Mouse (Mus musculus): Measurements from ENCODE around the gene Creg2. TPM values are rescaled to one million over a fixed set of nuclear protein-coding genes. Genes with fewer than 3 reads are reported as not detected.

The Creg2 gene
- polyA plus RNA-seq, 1 experiment from 2014 or later = 0.11 TPM

DNA sequence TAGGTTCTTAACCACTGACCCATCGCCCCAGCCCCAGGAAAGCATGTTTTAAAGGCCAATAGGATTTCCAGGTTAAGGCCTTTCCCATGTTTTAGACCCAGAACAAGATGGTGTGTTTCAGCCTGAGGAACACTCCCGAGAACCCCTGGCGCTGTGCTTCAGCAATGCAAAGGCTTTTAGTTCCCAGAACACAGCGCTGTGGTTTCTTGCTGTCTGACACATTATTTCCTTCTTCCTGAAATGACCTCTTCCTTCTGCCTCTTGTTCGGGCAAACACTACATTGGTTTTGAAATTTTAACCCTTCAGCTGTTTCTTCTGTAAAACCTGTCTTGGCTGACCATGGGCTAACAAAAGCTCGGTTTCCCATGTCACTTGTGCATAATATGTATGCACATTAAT lies 72.1 kb downstream of the Creg2 start:
- peak overlapping the region; percentile 97 for H3K27ac ChIP-seq (ENCODE audit: low read length)
- H3K4me1 ChIP-seq (ENCODE audit: insufficient read depth, low read depth, low read length) = peaks cover 9% of the 10 kb centered on the region; the same call in 1 of the 2 replicates
- ATAC-seq (no peak), DNase-seq (ENCODE audit: low spot score) (peak; percentile 76)
- no peaks in the 10 kb centered on the region for H3K27me3 ChIP-seq (replicated peaks; ENCODE audit: insufficient read depth, low read length)
- TF ChIP-seq CTCF (IDR thresholded peaks at IDR 0.05) (no peak), EP300 (IDR thresholded peaks at IDR 0.05) (no peak)
- H3K36me3 ChIP-seq (ENCODE audit: insufficient read depth, low read length) = no peaks in the 10 kb centered on the region
- WGBS = 51% methylated on average over 6 of the region's 6 CpGs
- no peak overlapping the region for H3K4me2 ChIP-seq (replicated peaks; ENCODE audit: low read depth, low read length)
- H3K9me3 ChIP-seq (ENCODE audit: low read length) = no peaks in the 10 kb centered on the region
- H3K9ac ChIP-seq (replicated peaks; ENCODE audit: low read depth) = no peak overlapping the region
- no peak overlapping the region for H3K4me3 ChIP-seq (ENCODE audit: low read depth, low read length)

DNA sequence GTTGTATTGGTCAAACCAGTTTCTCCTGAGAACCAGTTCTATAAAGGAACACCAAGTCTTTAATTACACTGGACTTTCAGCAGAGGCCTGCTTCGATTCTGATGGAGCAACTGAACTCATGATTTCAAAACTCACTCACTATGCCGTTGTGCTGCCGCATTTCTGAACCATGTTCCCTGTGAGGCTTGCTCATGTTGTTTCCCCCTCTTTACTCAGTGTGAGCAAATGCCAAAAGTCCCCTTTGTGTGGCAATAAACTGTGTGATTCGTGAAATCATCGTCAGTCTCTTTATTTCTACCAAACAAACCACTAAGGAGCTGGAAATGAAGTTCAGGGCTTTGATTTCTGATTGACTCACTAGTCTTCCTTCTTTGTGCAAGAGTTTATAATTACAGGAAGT lies 72.8 kb downstream of the Creg2 start:
- 58% methylated on average over 5 of the region's 5 CpGs for WGBS
- no peak for TF ChIP-seq EP300 (IDR thresholded peaks at IDR 0.05)
- peak; percentile 82 for DNase-seq (ENCODE audit: low spot score)
- Histone ChIP-seq H3K4me2 (replicated peaks; ENCODE audit: low read depth, low read length) (no peak overlapping the region), H3K4me3 (ENCODE audit: low read depth, low read length) (no peak overlapping the region), H3K4me1 (ENCODE audit: insufficient read depth, low read depth, low read length) (peaks cover 9% of the 10 kb centered on the region; the same call in 1 of the 2 replicates), H3K36me3 (ENCODE audit: insufficient read depth, low read length) (no peaks in the 10 kb centered on the region), H3K27me3 (replicated peaks; ENCODE audit: insufficient read depth, low read length) (no peaks in the 10 kb centered on the region), H3K9me3 (ENCODE audit: low read length) (no peaks in the 10 kb centered on the region), H3K9ac (replicated peaks; ENCODE audit: low read depth) (no peak overlapping the region), H3K27ac (ENCODE audit: low read length) (peak overlapping the region; percentile 97)
- no peak for ATAC-seq

DNA sequence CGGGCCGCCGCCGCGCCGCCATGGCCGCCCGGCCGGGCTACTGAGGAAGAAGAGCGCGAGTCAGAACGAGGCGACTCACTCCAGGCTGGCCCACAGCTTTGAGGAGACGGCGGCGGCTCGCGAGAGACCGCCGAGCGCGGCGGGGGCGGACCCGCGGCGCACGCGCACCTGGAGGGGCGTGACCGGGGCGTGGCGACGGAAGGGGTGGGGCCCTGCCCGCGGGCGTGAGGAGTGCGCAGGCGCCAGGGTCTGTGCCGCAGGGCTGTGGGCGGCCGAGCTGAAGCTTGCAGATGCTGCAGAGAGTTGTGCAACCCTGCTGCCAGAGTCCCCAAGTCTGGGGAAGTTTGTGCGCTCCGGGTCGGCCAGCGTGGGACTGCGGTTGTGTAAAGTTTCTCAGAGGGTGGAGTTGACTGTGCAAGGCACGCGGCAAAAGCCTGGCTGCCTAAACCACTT lies 74.0 kb downstream of the Creg2 start, which contains the start of gene Rnf149:
Rnf149 (minus strand) TSS at position 153 of the 453 bp plus-strand sequence.
- ATAC-seq (peak; percentile 97), DNase-seq (ENCODE audit: low spot score) (peak; percentile 98)
- Histone ChIP-seq H3K4me2 (replicated peaks; ENCODE audit: low read depth, low read length) (peak within 1 kb of the TSS; percentile 90), H3K4me3 (ENCODE audit: low read depth, low read length) (peak within 1 kb of the TSS; percentile 90), H3K9me3 (ENCODE audit: low read length) (no peaks in the 10 kb centered on the region), H3K4me1 (ENCODE audit: insufficient read depth, low read depth, low read length) (peaks cover 9% of the 10 kb centered on the region; the same call in 1 of the 2 replicates), H3K36me3 (ENCODE audit: insufficient read depth, low read length) (no peaks in the 10 kb centered on the region), H3K27ac (ENCODE audit: low read length) (peak within 1 kb of the TSS; percentile 97), H3K9ac (replicated peaks; ENCODE audit: low read depth) (peak within 1 kb of the TSS; percentile 88), H3K27me3 (replicated peaks; ENCODE audit: insufficient read depth, low read length) (no peaks in the 10 kb centered on the region)
- TF ChIP-seq CTCF (IDR thresholded peaks at IDR 0.05) = no peak
- peak; percentile 33; the same call in 1 of the 2 replicates for TF ChIP-seq EP300 (IDR thresholded peaks at IDR 0.05)
- 4% methylated on average over 49 of the region's 49 CpGs for WGBS

DNA sequence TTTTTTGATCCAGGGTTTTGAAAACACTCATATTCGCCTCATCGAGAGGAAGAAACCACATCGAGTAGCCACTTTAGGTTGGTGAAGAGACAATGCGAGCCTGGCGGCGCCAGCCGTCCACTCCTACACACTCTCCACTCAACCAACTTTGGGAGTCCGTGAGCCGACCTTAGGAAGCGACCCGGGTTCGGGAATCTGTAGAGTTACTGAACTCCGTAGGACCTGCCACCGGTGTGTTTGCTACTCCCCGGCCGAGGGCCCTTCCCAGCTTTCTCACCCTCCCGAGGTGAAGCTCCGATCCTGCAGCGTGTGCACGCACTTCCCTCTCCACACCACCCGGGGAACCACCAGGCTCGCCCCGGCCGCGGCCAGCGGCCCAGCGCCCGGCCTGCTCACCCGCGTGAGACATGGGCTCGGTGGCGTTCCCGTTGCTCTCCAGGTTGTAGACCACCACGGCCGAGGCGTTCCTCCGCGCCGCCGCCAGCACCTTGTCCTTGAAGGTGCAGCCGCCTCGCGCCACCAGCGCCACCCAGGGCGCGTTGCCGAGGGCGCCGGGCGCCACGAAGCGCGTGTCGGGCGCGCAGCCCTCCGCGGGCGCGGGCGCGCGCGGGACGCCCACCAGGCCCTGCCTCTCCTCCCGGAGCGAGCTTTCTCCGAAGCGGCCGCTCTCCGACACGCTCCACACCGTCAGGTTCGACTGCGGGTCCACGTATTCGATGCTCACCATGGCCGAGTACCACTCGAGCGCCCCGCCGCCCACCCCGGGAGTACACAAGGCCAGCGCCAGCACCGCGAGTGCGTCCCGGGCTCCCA lies 74.6 kb downstream of the Creg2 start:
- TF ChIP-seq EP300 (IDR thresholded peaks at IDR 0.05) (no peak), CTCF (IDR thresholded peaks at IDR 0.05) (peak; percentile 32; the same call in 1 of the 2 replicates)
- Histone ChIP-seq H3K9me3 (ENCODE audit: low read length) (no peaks in the 10 kb centered on the region), H3K9ac (replicated peaks; ENCODE audit: low read depth) (peak overlapping the region; percentile 88), H3K4me2 (replicated peaks; ENCODE audit: low read depth, low read length) (peak overlapping the region; percentile 90), H3K4me3 (ENCODE audit: low read depth, low read length) (peak overlapping the region; percentile 90), H3K27me3 (replicated peaks; ENCODE audit: insufficient read depth, low read length) (no peaks in the 10 kb centered on the region), H3K27ac (ENCODE audit: low read length) (peak overlapping the region; percentile 97), H3K4me1 (ENCODE audit: insufficient read depth, low read depth, low read length) (peaks cover 9% of the 10 kb centered on the region; the same call in 1 of the 2 replicates), H3K36me3 (ENCODE audit: insufficient read depth, low read length) (no peaks in the 10 kb centered on the region)
- 3% methylated on average over 59 of the region's 88 CpGs for WGBS
- ATAC-seq (peak; percentile 56), DNase-seq (ENCODE audit: low spot score) (peak; percentile 74)

DNA sequence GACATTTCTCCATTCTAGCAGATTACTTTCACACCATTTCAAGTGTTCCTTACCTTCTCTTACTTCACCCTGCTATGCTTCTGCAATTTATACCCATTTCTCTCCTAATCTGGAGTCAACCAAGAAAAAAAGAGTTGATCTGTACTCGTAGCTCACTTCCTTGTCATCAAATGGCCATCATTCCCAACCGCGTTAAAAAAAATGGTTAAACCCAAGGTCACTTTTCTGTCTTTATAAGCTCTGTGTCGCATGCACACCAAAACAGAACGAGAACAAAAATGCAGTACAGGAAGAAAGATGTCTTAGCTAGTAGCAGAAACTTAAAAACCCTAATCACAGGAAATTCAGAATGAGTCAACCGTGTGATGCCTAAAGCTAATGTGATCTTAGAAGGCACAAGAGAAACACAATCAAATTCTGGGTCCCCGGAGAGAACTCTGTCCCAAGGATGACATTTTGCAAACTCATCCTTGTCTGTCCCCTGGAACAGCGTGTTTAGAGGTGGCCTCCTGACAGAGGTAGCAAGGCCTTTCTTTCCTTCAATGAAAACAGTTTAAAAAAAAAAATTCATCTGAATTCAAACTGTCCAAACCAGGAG lies 75.4 kb downstream of the Creg2 start:
- TF ChIP-seq CTCF (IDR thresholded peaks at IDR 0.05) (no peak), EP300 (IDR thresholded peaks at IDR 0.05) (no peak)
- WGBS = 8% methylated on average over 8 of the region's 8 CpGs
- H3K27me3 ChIP-seq (replicated peaks; ENCODE audit: insufficient read depth, low read length) = no peaks in the 10 kb centered on the region
- no peaks in the 10 kb centered on the region for H3K36me3 ChIP-seq (ENCODE audit: insufficient read depth, low read length)
- H3K4me3 ChIP-seq (ENCODE audit: low read depth, low read length) = peak overlapping the region; percentile 90
- peak overlapping the region; percentile 90 for H3K4me2 ChIP-seq (replicated peaks; ENCODE audit: low read depth, low read length)
- peak overlapping the region; percentile 97 for H3K27ac ChIP-seq (ENCODE audit: low read length)
- ATAC-seq (no peak), DNase-seq (ENCODE audit: low spot score) (peak; percentile 10)
- peak overlapping the region; percentile 88; the same call in 1 of the 2 replicates for H3K9ac ChIP-seq (replicated peaks; ENCODE audit: low read depth)
- H3K4me1 ChIP-seq (ENCODE audit: insufficient read depth, low read depth, low read length) = peaks cover 9% of the 10 kb centered on the region; the same call in 1 of the 2 replicates
- H3K9me3 ChIP-seq (ENCODE audit: low read length) = no peaks in the 10 kb centered on the region

DNA sequence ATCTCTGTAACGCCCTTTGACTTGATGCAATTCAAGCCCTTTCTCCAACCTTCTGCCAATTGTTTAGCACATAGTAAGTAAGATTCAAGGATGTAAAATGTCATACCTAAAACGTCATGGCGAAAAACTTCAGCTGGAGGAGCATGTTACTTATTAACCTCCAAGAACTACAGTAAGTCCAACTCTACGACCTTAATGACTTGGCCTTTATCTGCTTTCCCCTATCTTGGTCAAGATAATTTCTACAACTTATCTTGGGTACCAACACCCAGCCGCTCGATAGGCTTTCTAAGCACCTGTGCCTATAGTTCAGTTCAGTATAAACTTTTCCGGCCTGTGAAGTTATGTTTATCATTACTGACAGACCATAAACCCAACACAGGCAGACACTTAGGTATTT lies 77.4 kb downstream of the Creg2 start:
- H3K9me3 ChIP-seq (ENCODE audit: low read length) = no peaks in the 10 kb centered on the region
- TF ChIP-seq CTCF (IDR thresholded peaks at IDR 0.05) = no peak
- no peak for TF ChIP-seq EP300 (IDR thresholded peaks at IDR 0.05)
- DNase-seq (ENCODE audit: low spot score) (peak; percentile 39), ATAC-seq (no peak)
- H3K4me3 ChIP-seq (ENCODE audit: low read depth, low read length) = no peak overlapping the region
- H3K4me1 ChIP-seq (ENCODE audit: insufficient read depth, low read depth, low read length) = peaks cover 9% of the 10 kb centered on the region; the same call in 1 of the 2 replicates
- H3K4me2 ChIP-seq (replicated peaks; ENCODE audit: low read depth, low read length) = no peak overlapping the region
- no peaks in the 10 kb centered on the region for H3K27me3 ChIP-seq (replicated peaks; ENCODE audit: insufficient read depth, low read length)
- H3K27ac ChIP-seq (ENCODE audit: low read length) = no peak overlapping the region
- no peak overlapping the region for H3K9ac ChIP-seq (replicated peaks; ENCODE audit: low read depth)
- H3K36me3 ChIP-seq (ENCODE audit: insufficient read depth, low read length) = no peaks in the 10 kb centered on the region
- 48% methylated on average over 7 of the region's 7 CpGs for WGBS

All from lung, postnatal 0 days (tissue).